Mouse (Mus musculus): ENCODE data around the gene Commd3.

Gene Commd3

DNA sequence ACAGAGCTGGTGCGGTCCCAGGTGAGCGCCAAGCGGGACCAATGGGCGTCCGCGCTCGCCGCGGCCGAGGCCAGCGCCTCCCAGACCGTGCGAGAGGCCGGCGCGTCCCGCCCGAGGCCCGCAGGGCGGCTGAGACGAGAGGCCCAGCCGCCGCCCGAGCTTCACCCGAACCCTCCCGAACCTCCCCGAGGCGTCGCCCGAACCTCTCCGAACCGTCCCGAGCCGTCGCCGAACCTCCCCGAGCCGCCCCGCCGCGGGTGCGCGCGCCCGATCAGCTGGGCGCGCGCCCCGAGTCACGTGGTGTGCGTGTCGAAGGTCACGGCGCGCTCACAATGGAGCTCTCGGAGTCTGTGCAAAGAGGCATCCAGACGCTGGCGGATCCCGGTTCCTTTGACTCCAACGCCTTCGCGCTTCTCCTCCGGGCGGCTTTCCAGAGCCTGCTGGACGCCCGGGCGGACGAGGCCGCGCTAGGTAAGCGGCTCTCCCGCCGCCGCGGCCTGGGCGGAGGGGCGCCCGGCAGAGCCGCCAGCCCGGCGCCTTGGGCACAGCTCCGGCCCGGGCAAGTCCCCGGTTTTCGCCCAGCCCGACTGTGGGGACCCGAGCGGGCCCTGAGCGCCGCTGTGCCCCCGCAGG lies at the start of gene Commd3:
Gene Commd3, plus strand, starts transcription at position 252 of the 633 bp plus-strand sequence.
- peak; percentile 97 for DNase-seq

DNA sequence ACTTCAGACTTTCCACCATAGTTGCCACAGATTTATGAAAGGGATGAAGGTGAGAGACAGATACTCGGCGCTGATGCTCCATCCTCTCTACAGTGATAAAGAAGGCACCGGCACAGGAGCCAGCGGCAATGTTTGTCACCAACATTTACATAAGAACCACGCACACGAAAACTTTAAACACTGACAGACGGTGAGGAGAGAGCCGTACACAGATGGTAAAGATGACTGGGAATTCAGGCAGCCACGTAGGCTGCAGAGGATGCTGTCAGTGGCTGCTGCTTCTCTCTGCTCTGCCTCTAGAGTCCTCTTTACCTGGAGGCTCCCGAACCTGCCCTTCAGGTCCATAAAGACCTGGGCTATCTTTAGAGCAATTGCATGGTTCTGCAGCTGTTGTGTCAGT lies 49.0 kb upstream of the Commd3 start:
- no peak for DNase-seq

DNA sequence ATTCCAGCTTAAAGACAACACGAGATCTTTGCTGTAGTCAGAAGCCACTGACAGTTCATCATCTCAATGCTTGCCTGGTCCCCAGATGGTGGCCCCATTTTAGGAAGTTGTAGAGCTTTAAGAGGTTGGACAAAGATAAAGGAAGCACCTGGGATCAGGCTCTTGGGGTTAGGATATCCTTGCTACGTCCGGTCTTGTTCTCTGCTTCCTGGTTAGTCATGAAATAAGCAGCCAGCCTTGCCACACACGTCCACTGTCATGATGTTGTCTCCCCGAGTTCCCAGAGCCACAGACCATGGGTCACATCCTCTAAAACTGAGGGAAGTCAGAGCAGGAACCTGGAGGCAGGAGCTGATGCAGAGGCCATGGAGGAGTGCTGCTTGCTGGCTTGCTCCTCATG lies 41.6 kb upstream of the Commd3 start:
- no peak for DNase-seq

GRCm38 (mm10) chr2:18635052-18635451 lies 37.1 kb upstream of the Commd3 start:
- peak; percentile 97 for DNase-seq

DNA sequence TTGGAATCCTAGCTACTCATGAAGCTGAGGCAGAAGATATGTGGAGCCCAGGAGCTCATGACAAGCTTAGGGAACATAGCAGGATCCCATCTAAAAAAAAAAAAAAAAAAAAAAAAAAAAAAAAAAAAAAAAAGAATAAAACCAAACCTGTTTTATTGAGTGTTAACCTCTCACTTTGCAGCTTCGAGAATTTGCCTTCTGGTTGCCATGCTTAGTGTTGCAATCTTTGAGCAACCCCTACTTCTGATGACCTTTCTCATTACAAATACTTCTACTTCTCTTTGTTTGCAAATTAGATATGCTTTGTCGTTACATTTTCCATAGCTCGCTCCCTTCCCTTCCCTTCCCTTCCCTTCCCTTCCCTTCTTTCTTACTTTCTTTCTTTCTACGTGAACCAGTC lies 23.6 kb upstream of the Commd3 start:
- DNase-seq, result no peak

- no peak for DNase-seq
These were observed 17.4 kb upstream of the Commd3 start for GRCm38 (mm10) chr2:18654821-18655220.

GRCm38 (mm10) chr2:18664003-18664402 lies 8.2 kb upstream of the Commd3 start:
- DNase-seq, result no peak

DNA sequence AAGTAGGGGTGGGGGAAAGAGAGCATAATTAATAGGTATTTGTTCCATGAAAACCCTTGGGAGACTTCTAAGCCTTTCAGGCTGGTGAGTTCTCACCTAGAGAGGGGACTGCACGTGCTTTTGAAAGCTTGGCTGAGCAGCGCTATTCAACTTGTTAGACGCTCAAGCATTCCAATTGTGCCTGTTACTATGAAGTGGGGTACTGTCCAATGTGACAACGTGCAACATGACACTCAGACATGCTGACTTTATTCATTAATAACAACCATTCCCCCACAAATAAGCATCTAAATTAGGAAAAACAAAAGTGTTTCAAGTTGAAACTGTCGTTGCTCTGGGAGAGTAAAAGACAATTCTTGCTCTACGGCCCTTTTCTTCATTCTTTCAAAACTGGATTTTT lies 1.1 kb upstream of the Commd3 start:
- no peak for DNase-seq

- no peak for DNase-seq
These were observed 581 bp downstream of the Commd3 start for GRCm38 (mm10) chr2:18672766-18673164.

GRCm38 (mm10) chr2:18673766-18674165 lies 1.6 kb downstream of the Commd3 start:
- no peak for DNase-seq

DNA sequence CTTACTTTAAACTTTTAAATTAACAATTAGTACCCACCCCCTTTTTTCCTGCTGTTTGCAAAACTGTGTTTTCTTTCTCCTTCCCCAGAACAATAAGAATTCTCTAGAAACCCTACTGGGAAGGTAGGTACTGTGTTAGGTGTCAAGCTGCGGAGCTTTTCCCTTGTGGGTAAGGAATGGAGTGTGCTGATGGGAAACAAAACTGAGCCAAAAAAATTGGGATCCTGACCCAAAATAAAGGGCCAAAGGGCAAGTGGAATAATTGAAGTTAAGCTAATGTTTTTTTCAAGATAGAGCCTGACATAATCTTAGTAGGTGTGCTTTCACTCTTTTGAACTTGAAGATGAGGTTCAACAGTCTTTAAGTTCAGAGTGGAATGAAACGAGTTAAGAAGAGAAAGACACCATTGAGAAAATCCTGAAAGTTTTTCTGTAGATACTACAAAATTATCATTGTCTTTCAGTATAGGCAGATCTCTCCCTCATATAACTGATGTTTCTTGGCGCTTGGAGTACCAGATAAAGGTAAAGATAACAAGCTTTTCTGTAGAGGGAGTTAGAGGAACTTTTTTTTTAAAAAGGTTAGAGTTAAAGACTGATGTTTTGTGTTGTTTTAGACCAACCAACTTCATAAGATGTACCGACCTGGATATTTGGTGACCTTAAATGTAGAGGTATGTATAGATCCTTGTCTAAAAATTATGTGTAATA lies 2.2 kb downstream of the Commd3 start:
- no peak for DNase-seq

GRCm38 (mm10) chr2:18675681-18676456 lies 3.7 kb downstream of the Commd3 start:
- DNase-seq, result no peak

DNA sequence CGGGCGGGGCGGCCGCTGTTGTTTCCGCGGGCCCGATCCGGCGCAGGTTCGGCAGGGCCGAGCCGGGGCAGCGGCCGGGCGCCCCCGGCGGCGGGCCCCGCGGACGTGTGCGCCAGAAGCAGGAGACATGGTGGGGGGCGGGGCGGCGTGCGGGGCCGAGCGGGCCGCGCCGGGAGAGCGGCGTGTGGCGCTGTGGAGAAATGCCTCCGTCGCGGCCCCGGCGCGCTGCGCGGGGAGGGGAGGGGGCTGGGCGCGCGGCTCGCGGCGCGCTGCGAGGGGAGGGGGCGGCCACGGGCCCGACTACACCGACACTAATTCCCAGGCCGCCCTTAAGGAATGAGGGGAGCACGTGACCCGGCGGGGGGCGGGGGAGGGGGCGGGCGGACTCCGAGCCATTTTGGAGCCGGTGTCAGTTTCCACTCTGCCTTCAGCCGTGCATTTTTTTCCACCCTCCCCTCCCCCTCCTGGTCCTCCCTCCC lies 4.3 kb downstream of the Commd3 start:
- DNase-seq, result peak; percentile 81

DNA sequence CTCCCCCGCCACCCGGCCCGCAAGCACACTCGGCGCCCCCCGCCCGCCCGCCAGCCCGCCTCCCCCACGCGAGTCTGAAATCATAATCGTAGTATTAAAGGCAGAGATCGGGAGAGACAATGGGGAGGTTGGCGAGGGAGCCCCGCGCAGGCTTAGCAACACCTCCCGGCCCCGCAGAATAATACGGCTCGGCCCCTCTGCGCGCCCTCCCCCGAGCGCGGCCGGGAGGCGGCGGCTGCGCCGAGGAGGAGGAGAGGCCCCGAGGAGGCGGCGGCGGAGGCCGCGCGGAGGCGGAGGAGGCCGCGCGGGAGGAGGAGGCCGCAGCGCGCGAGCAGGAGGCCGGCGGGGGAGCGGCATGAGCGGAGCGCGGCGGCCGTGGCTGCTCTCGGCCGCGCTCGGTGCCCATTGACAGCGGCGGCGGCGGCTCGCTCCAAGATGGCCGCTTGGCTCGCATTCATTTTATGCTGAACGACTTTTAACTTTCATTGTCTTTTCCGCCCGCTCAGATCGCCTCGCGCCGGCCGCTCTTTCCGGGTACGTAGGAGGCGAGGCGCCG lies 4.8 kb downstream of the Commd3 start, which contains the start of gene Bmi1:
Gene Bmi1, plus strand, starts transcription at position 83 of the 556 bp plus-strand sequence.
- DNase-seq, result peak; percentile 86

DNA sequence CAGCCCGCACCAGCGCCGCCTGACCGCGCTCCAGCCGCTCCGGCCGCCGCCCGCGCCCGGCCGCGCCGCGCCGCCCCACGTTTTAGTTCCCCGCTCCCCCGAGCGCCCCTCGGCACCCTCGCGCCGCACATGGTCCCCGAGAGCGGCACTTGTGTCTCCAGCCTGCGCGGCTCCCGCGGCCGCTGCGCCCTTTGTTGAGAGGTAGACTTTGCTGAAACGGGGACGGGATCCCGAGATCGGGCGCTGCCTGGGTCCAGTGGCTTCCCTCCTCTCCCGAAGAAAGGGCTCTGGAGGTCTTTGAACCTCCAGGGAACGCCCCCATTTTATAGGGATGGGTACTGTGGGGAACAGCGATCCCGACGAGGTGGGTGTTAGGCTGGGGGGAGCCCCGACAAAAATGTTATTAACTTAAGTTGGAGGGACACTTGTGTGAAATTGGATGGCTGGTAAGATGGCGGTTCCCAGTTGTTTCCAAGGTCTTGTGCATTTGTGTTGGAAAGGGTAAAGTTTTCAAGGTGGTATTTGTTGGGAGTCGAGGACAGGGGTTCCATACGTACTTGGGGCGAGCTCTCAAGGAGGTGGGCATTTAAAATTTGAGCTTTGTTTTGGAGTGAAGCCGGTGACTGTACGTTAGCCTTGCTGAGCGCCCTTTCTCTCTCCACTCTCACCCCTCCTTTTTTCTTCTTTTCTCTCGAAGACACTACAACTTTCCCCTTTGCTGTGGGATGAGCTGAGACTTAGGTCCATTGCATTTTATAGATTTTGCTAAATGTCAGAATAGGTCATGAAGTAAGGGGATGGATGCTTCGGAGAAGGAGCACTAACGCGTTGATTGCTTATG lies 5.7 kb downstream of the Commd3 start:
- peak; percentile 70 for DNase-seq

GRCm38 (mm10) chr2:18679701-18680100 lies 7.5 kb downstream of the Commd3 start:
- DNase-seq, result no peak

DNA sequence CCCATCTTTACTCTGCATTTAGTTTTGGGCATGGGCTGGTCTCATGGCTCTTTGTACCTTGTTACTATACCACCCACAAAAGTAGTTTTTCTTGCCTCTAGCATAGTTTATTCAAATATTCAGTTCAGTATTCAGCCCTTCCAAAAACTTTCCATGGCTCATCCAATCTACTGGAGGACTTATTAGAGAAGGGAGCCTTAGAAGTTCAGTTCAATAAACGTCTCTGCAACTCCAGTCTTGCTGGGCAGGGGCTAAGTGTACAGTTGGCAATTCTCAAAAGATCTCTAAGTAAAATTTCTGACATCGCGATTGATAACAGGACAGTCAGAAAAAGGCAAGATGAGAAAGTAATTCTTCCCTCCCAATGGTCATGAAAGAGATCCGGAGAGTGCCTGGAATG lies 8.3 kb downstream of the Commd3 start:
- no peak for DNase-seq

GRCm38 (mm10) chr2:18680961-18681360 lies 8.8 kb downstream of the Commd3 start:
- DNase-seq, result no peak

DNA sequence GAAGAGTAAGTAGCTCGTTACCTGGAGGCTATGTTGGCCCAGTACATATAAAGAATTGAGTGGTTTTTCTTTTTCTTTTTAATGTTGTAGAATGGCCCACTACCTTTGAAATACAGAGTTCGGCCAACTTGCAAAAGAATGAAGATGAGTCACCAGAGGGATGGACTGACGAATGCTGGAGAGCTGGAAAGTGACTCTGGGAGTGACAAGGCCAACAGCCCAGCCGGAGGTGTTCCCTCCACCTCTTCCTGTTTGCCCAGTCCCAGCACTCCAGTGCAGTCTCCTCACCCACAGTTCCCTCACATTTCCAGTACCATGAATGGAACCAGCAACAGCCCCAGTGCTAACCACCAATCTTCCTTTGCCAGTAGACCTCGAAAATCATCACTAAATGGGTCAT lies 11.9 kb downstream of the Commd3 start:
- DNase-seq, result no peak

DNA sequence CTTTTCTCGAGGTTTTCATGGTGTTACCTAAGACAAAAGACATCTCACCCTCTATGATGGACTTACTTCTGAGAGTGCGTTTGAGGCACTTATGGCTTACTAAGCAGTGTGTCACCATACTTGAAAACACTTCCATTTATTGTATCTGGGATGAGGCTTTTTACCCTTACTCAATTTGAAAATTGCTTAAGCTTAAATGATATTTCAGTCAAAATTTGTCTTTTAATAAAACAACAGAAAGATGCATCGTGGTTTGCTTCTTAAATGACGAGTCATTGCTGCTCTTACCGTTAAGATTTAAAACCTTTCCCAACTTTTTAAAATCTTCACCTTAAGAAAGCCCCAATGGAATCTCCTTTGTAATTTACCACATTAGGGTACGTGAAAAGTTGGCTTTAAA lies 14.2 kb downstream of the Commd3 start:
- DNase-seq, result no peak

- no peak for DNase-seq
These were observed 14.8 kb downstream of the Commd3 start for GRCm38 (mm10) chr2:18686826-18687519.

GRCm38 (mm10) chr2:18687671-18688170 lies 15.5 kb downstream of the Commd3 start:
- DNase-seq, result no peak

Measured in cerebellum, adult 11-12 months (tissue).